Mouse (Mus musculus): Measurements from ENCODE around the gene Plekhs1. TPM values are rescaled to one million over a fixed set of nuclear protein-coding genes. Genes with fewer than 3 reads are reported as not detected.
"Not testable (repeated sequence)": the region's sequence is repeated elsewhere in the genome, so short reads cannot be mapped to it uniquely, and the experiment has no call there.

Gene Plekhs1
- polyA plus RNA-seq, 1 experiment from 2014 or later = not detected

DNA sequence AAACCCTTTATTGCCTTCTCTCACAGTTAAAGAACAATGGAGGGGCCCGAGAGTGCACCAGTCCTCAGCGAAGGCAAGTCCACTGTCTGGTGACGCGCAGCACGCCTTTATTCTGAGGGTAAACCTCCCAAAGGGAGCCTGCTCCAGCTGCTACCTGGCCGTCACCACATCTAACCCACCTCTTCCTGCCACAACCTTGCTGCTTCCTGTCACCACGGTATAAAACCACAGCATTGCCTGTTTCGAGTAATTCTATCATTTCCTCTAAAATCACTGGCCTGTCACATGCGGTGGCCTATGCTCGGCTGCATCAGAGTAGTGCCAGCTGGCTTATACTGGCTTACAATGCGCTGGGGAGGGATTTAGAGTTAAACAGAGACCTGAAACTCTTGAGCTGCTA is 69.1 kb downstream of the Plekhs1 start:
- not testable (repeated sequence) for H3K9me3 ChIP-seq (replicated peaks); H3K4me3 ChIP-seq (replicated peaks); H3K27me3 ChIP-seq; H3K9ac ChIP-seq; H3K27ac ChIP-seq (replicated peaks); H3K4me2 ChIP-seq; ATAC-seq (ENCODE audit: insufficient read depth)
- WGBS (ENCODE audit: insufficient replicate concordance) = no CpG with 5 or more reads among the region's 11 CpGs
- H3K36me3 ChIP-seq (replicated peaks) = peaks cover 31% of the 10 kb centered on the region
- H3K4me1 ChIP-seq (replicated peaks) = peaks cover 13% of the 10 kb centered on the region; the same call in 1 of the 2 replicates

DNA sequence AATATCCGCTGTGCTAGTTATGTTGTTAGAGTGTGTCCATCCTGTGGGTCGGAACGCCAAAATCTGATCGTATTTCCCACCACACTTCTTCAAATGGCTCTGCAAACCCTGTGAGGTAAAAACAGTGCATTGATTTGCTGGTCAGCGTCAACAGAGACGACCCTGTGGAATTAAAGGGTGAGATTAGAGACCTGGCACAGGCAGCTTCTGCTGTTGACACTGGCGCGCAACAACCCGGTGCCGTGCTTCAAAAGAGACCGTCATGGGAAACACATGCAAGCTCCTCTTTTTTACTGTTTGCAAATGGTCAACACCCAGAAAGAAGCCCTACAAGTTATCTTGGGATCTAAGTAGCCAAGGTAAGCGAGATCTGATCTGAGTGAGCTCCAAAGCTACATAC is 69.8 kb downstream of the Plekhs1 start:
- 73% methylated on average over 12 of the region's 12 CpGs for WGBS (ENCODE audit: insufficient replicate concordance)
- Histone ChIP-seq H3K4me1 (replicated peaks) (peaks cover 18% of the 10 kb centered on the region; the same call in 1 of the 2 replicates), H3K27me3 (no peaks in the 10 kb centered on the region), H3K27ac (replicated peaks) (no peak overlapping the region), H3K9me3 (replicated peaks) (no peaks in the 10 kb centered on the region), H3K9ac (no peak overlapping the region), H3K4me2 (no peak overlapping the region), H3K36me3 (replicated peaks) (peaks cover 39% of the 10 kb centered on the region), H3K4me3 (replicated peaks) (no peak overlapping the region)
- no peak for ATAC-seq (ENCODE audit: insufficient read depth)

GRCm38 (mm10) chr19:56533291-56534071 is 72.0 kb downstream of the Plekhs1 start:
- WGBS (ENCODE audit: insufficient replicate concordance) = 80% methylated on average over 14 of the region's 14 CpGs
- no peak overlapping the region for H3K9ac ChIP-seq
- H3K27me3 ChIP-seq = no peaks in the 10 kb centered on the region
- ATAC-seq (ENCODE audit: insufficient read depth) = no peak
- H3K4me1 ChIP-seq (replicated peaks) = peaks cover 18% of the 10 kb centered on the region; the same call in 1 of the 2 replicates
- H3K9me3 ChIP-seq (replicated peaks) = no peaks in the 10 kb centered on the region
- peaks cover 59% of the 10 kb centered on the region for H3K36me3 ChIP-seq (replicated peaks)
- no peak overlapping the region for H3K4me3 ChIP-seq (replicated peaks)
- H3K27ac ChIP-seq (replicated peaks) = no peak overlapping the region
- H3K4me2 ChIP-seq = no peak overlapping the region

- peaks cover 66% of the 10 kb centered on the region for H3K36me3 ChIP-seq (replicated peaks)
- WGBS (ENCODE audit: insufficient replicate concordance) = 74% methylated on average over 3 of the region's 3 CpGs
- H3K27ac ChIP-seq (replicated peaks) = no peak overlapping the region; the same call in 1 of the 2 replicates
These were observed 72.9 kb downstream of the Plekhs1 start for GRCm38 (mm10) chr19:56534337-56534736.

DNA sequence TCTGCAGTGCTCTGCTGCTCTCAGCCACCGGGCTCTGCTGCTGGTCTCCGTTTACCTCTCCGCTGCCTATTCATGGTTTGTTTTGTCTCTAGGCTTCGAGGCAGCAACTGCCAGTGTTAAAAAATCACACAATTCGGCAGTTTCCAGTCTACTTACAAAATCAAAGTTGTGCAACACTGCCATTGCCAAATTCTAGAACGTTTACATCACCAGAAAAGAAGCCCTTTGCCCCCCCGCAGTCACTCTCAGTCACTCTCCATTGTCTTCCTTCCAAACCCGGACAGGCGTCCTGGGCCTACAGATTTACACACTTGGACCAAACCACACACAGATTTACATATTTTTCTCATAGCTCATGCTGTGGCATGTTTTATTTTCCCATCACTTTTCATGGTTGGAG is 73.6 kb downstream of the Plekhs1 start:
- Histone ChIP-seq H3K36me3 (replicated peaks) (peaks cover 70% of the 10 kb centered on the region), H3K27me3 (no peaks in the 10 kb centered on the region), H3K4me2 (0 out of 2 replicates have a peak overlapping the region, but pooled peaks have one; percentile 27), H3K9me3 (replicated peaks) (no peaks in the 10 kb centered on the region), H3K4me1 (replicated peaks) (peaks cover 18% of the 10 kb centered on the region; the same call in 1 of the 2 replicates), H3K4me3 (replicated peaks) (no peak overlapping the region), H3K27ac (replicated peaks) (peak overlapping the region; percentile 61), H3K9ac (no peak overlapping the region)
- 57% methylated on average over 9 of the region's 9 CpGs for WGBS (ENCODE audit: insufficient replicate concordance)
- ATAC-seq (ENCODE audit: insufficient read depth) = no peak; the same call in 1 of the 2 replicates

More at GRCm38 (mm10) chr19:56534337-56534736, 72.9 kb downstream of the Plekhs1 start:
- H3K27me3 ChIP-seq = no peaks in the 10 kb centered on the region
- H3K4me2 ChIP-seq = no peak overlapping the region
- H3K4me3 ChIP-seq (replicated peaks) = no peak overlapping the region
- peaks cover 18% of the 10 kb centered on the region; the same call in 1 of the 2 replicates for H3K4me1 ChIP-seq (replicated peaks)
- H3K9ac ChIP-seq = no peak overlapping the region
- no peak for ATAC-seq (ENCODE audit: insufficient read depth)
- no peaks in the 10 kb centered on the region for H3K9me3 ChIP-seq (replicated peaks)

- H3K27ac ChIP-seq (replicated peaks) = no peak overlapping the region
- H3K9ac ChIP-seq = no peak overlapping the region
- ATAC-seq (ENCODE audit: insufficient read depth) = no peak; the same call in 1 of the 2 replicates
- 77% methylated on average over 9 of the region's 9 CpGs for WGBS (ENCODE audit: insufficient replicate concordance)
- H3K9me3 ChIP-seq (replicated peaks) = no peaks in the 10 kb centered on the region
- no peak overlapping the region for H3K4me2 ChIP-seq
- H3K27me3 ChIP-seq = no peaks in the 10 kb centered on the region
- peaks cover 18% of the 10 kb centered on the region; the same call in 1 of the 2 replicates for H3K4me1 ChIP-seq (replicated peaks)
- H3K4me3 ChIP-seq (replicated peaks) = no peak overlapping the region
- H3K36me3 ChIP-seq (replicated peaks) = peaks cover 77% of the 10 kb centered on the region
These were observed 74.3 kb downstream of the Plekhs1 start for GRCm38 (mm10) chr19:56535765-56536164.

Other genes starting within 250 kb of the Plekhs1 start
- gene Habp2, start 174.5 kb upstream of the Plekhs1 start, polyA plus RNA-seq (2015; fragmentation: Nextera tagmentation; extraction: Ambion mirVana) = 61.8 and 70.8 TPM in 2 replicates
- gene Nrap, start 71.6 kb upstream of the Plekhs1 start, polyA plus RNA-seq (2015; fragmentation: Nextera tagmentation; extraction: Ambion mirVana) = 0.28 and 0.47 TPM in 2 replicates
- gene Casp7, start 64.5 kb upstream of the Plekhs1 start, polyA plus RNA-seq (2015; fragmentation: Nextera tagmentation; extraction: Ambion mirVana) = 12.7 and 13.0 TPM in 2 replicates
- 14.7 and 16.1 TPM in 2 replicates for gene Dclre1a, start 86.6 kb downstream of the Plekhs1 start, polyA plus RNA-seq (2015; fragmentation: Nextera tagmentation; extraction: Ambion mirVana)
- 7.3 and 7.5 TPM in 2 replicates for gene Nhlrc2, start 86.6 kb downstream of the Plekhs1 start, polyA plus RNA-seq (2015; fragmentation: Nextera tagmentation; extraction: Ambion mirVana)